Mouse (Mus musculus) midbrain, embryonic 14.5 days (tissue): ENCODE results near the gene Cxcr5. TPM values are rescaled to one million over a fixed set of nuclear protein-coding genes. Genes with fewer than 3 reads are reported as not detected.

Source experiments
- ATAC-seq: fragments of 200-750 bp; cut with Nextera tagmentation; 2 replicates; pipeline ENCODE4 v1.8.0; 2017; ENCODE audit warnings: moderate number of reproducible peaks, moderate library complexity; ENCODE audit not compliant: low FRiP score, low TSS enrichment
- DNase-seq: peaks from one replicate; pipeline ENCODE4 v3.0.0-alpha.2; 2015
- H3K27ac ChIP-seq: fragments of 300-500 bp; sonication (generic); replicated peaks from 2 replicates; pipeline ENCODE4 v1.5.1; 2014; ENCODE audit warnings: mild to moderate bottlenecking, low read depth, low read length, moderate library complexity
- H3K27me3 ChIP-seq: fragments of 300-500 bp; sonication (generic); 2 replicates; pipeline ENCODE4 v1.6.1; 2014; ENCODE audit warnings: low read length, control low read depth, mixed read lengths; ENCODE audit not compliant: control insufficient read depth, insufficient read depth
- H3K36me3 ChIP-seq: fragments of 300-500 bp; sonication (generic); 2 replicates; pipeline ENCODE4 v1.6.1; 2014; ENCODE audit warnings: low read length, control low read depth; ENCODE audit not compliant: control insufficient read depth, insufficient read depth
- H3K4me1 ChIP-seq: fragments of 300-500 bp; sonication (generic); 2 replicates; pipeline ENCODE4 v1.6.1; 2014; ENCODE audit warnings: mild to moderate bottlenecking, antibody characterized with exemption, low read length, control low read depth; ENCODE audit not compliant: control insufficient read depth, insufficient read depth
- H3K4me2 ChIP-seq: fragments of 300-500 bp; sonication (generic); 2 replicates; pipeline ENCODE4 v1.6.1; 2014; ENCODE audit warnings: mild to moderate bottlenecking, low read length, moderate library complexity
- H3K4me3 ChIP-seq: fragments of 300-500 bp; sonication (generic); replicated peaks from 2 replicates; pipeline ENCODE4 v1.5.1; 2014; ENCODE audit warnings: low read depth, low read length
- H3K9ac ChIP-seq: fragments of 300-500 bp; sonication (generic); replicated peaks from 2 replicates; pipeline ENCODE4 v1.6.1; 2014; ENCODE audit warnings: mild to moderate bottlenecking, low read length, moderate library complexity
- H3K9me3 ChIP-seq: fragments of 300-500 bp; sonication (generic); 2 replicates; pipeline ENCODE4 v1.6.1; 2016; ENCODE audit warnings: low read length, control low read depth, mixed read lengths; ENCODE audit not compliant: control insufficient read depth
- WGBS: fragments of 180-500 bp; shearing (Covaris S2); extraction: QIAGEN DNeasy Blood & Tissue Kit; methylation state at CpG from one replicate; pipeline ENCODE4 v1.1.7; 2014; 5-methylcytosine and 5-hydroxymethylcytosine counted together
- polyA plus RNA-seq: library from polyadenylated mRNA; unstranded; fragments of >200 nt; fragmentation: Nextera tagmentation; extraction: Ambion mirVana; gene quantifications from 2 replicates; pipeline ENCODE4 v1.2.1, GENCODE M21; 2014

Gene Cxcr5
- polyA plus RNA-seq, 1 experiment from 2014 or later, result not detected

DNA sequence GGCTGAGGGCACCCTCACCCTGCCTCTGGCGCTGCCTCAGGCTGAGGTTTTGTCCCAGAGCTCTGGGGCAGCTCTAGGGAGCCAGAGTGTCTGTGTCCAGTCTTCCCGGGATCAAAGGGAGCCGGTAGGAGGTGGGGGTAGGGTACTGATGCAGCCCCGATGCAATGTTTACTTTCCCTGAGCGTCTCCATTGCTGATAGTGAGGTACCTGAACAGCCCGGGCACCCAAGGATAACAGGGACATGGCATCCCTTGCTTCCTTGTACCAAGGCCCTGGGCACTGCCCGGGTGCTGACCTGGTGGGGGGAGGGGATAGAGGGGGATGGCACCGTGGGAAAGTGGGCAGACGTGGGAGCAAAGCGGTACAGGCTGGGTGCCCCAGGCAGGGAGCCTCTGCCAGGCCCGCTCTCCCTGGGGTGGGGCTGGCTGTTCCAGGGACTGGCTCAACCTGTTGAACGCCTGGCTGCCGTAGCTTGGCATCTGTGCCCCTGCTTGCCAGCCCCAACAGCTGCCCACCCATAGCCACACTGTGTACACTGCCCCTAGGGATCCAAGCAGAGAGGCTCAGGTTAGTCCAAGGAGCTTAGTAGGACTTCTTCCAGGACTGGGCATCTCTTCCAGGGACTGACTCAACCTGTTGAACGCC lies 76.0 kb downstream of the Cxcr5 start:
- H3K4me1 ChIP-seq, result peaks cover 68% of the 10 kb centered on the region
- 32% methylated on average over 14 of the region's 14 CpGs for WGBS
- no peaks in the 10 kb centered on the region for H3K9me3 ChIP-seq
- H3K27ac ChIP-seq, result no peak overlapping the region
- no peaks in the 10 kb centered on the region for H3K36me3 ChIP-seq
- H3K4me3 ChIP-seq, result peak overlapping the region; percentile 77
- peak overlapping the region; percentile 99 for H3K4me2 ChIP-seq
- H3K27me3 ChIP-seq, result no peaks in the 10 kb centered on the region
- DNase-seq (no peak), ATAC-seq (no peak)
- H3K9ac ChIP-seq, result peak overlapping the region; percentile 53; the same call in 1 of the 2 replicates

DNA sequence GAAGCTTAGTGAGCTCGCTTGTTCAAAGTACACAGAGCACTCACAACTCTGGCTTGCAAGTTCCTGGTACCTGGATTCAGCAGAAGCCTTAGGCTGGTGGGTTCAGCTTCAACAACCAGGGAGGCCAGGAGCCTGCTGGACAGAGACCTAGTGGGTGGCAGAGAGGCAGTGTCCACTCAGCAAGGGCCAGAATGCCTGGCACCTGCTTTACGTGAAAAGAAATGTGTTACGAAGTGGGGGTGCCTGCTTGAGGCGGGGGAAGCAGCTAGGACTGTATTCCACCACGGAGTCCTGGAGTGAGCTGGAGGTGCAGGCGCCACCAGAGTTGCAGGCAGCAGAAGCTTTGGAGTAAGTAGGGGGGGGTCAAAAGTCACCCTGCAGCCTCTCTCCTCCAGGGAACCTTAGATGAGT lies 76.6 kb downstream of the Cxcr5 start:
- H3K9me3 ChIP-seq, result no peaks in the 10 kb centered on the region
- no peak for ATAC-seq
- no peak for DNase-seq
- H3K27ac ChIP-seq, result no peak overlapping the region
- no peaks in the 10 kb centered on the region for H3K36me3 ChIP-seq
- peak overlapping the region; percentile 99 for H3K4me2 ChIP-seq
- H3K9ac ChIP-seq, result peak overlapping the region; percentile 53; the same call in 1 of the 2 replicates
- H3K4me1 ChIP-seq, result peaks cover 66% of the 10 kb centered on the region
- WGBS, result 44% methylated on average over 6 of the region's 6 CpGs
- H3K27me3 ChIP-seq, result no peaks in the 10 kb centered on the region
- peak overlapping the region; percentile 77 for H3K4me3 ChIP-seq

DNA sequence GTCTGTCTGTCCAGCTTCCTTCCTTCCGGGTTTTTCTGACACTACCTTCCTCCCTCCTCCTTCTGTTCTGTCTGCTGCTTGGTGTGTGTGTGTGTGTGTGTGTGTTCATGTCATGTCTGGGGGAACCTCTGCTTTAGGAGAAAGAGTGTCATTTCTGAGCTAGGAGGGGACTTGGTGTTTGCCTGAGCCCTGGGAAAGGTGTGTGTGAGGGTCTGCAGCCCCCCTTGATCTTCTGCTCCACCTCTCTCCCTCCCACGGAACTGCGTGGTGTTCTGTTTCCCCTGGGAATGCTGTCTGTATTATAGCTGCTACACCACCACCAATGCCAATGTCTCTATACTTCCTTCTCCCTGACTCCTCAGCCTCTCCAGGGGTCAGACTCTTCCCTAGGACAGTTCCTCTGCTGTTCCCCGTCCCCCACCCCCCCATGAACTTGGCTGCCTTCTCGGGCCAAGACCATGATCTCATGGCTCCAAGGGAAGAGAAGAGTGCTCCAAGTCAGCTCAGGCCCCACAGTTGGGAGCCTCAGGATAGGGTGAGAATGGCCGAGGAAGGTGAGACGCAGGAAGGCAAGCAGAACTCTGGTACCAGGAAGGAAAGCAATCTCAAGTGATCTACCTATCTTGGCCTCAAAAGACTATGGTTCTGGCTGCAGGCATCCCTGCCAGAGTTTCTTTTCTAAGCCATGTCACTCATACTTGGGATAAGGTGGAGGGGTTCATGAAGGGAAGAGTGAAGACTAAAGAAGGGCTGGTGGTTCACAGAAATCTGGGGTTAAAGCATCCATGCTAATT lies 77.2 kb downstream of the Cxcr5 start:
- Histone ChIP-seq H3K9ac (peak overlapping the region; percentile 90), H3K4me2 (peak overlapping the region; percentile 99), H3K36me3 (no peaks in the 10 kb centered on the region), H3K4me1 (peaks cover 63% of the 10 kb centered on the region), H3K27me3 (no peaks in the 10 kb centered on the region), H3K9me3 (no peaks in the 10 kb centered on the region), H3K27ac (no peak overlapping the region), H3K4me3 (peak overlapping the region; percentile 77)
- ATAC-seq (no peak), DNase-seq (no peak)
- 40% methylated on average over 7 of the region's 7 CpGs for WGBS

DNA sequence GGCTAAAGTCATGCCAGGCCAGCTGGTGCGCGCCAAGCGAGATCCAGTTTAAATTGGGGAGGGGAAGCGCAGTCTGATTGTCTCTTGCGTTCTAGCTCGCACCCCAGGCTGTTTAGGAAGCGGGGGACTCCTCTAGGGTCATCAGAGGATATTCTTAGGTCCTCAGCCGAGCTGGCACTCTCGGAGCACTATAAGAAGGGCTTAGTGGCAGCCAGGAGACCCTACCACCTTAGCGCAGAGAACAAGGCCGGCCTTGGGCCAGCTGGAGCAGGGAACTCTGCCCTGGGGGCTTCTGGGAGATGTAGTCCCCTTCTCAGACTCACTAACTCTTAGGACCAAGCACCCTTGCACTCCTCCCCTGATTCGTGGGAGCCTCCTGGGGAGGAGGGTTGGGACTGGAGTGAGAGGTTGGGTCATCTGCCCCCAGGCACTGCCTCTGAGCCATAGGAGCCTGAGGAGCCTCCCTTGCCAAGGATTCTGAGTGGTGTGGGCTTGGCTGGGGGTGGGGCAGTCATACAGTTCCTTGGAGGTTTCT lies 78.1 kb downstream of the Cxcr5 start:
- ATAC-seq (peak; percentile 16; the same call in 1 of the 2 replicates), DNase-seq (peak; percentile 82)
- Histone ChIP-seq H3K36me3 (no peaks in the 10 kb centered on the region), H3K4me1 (peaks cover 54% of the 10 kb centered on the region), H3K27me3 (no peaks in the 10 kb centered on the region), H3K27ac (peak overlapping the region; percentile 97), H3K4me3 (peak overlapping the region; percentile 77), H3K9me3 (no peaks in the 10 kb centered on the region), H3K9ac (peak overlapping the region; percentile 90), H3K4me2 (peak overlapping the region; percentile 99)
- WGBS, result 0% methylated on average over 12 of the region's 12 CpGs

DNA sequence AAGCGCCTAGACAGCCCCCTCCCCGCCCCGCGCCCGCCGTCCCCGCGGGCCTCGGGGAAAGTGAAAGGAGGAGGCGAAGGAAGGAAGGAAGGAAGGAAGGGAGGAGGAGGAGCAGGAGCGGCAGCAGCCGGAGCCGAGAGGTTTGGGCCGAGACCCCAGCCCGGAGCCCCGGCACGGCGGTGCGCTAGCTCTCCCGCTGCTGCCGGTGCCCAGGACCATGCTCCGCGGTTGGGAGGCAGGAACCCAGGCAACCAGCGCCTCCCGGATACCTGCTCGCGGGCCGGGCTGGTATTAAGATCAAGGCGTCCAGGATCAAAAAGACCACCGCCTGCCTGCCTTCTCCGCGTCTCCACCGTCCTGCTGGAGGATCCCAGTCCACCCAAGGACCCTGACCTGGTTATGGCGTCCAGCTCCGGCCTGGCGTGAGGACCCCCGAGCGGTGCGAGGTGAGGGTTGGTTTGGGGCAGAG lies 78.6 kb downstream of the Cxcr5 start:
- Histone ChIP-seq H3K4me2 (peak overlapping the region; percentile 99), H3K4me3 (peak overlapping the region; percentile 77), H3K9me3 (no peaks in the 10 kb centered on the region), H3K9ac (peak overlapping the region; percentile 90), H3K4me1 (peaks cover 49% of the 10 kb centered on the region), H3K36me3 (no peaks in the 10 kb centered on the region), H3K27ac (peak overlapping the region; percentile 97), H3K27me3 (no peaks in the 10 kb centered on the region)
- DNase-seq (peak; percentile 51), ATAC-seq (no peak)
- WGBS, result under 1% methylated on average over 37 of the region's 39 CpGs

DNA sequence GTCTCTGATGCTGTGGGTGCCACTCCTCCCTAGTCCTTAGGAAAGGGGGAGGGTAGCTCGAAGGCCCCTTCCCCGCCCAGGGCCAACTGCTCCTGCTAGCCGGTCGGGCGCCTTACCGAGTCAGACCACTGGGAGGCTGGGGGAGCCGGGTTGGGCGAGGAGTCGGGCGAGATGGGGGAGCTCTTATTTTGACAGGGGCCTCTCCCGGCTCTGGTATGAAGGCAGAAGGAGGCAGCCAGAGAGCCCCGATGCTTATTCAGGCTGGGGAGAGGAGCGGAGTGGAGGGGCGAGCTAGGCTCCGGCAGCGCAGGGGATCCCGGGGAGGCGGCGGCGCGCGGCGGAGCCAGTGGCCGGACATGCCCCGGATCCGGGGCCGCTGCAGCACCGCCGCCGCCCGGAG lies 79.1 kb downstream of the Cxcr5 start, which contains the start of gene Bcl9l:
TSS of gene Bcl9l (plus strand) at position 274 of the 400 bp plus-strand sequence.
- DNase-seq (peak; percentile 96), ATAC-seq (peak; percentile 70)
- peak within 1 kb of the TSS; percentile 97 for H3K27ac ChIP-seq
- no peaks in the 10 kb centered on the region for H3K9me3 ChIP-seq
- under 1% methylated on average over 30 of the region's 31 CpGs for WGBS
- peak within 1 kb of the TSS; percentile 77 for H3K4me3 ChIP-seq
- peaks cover 45% of the 10 kb centered on the region for H3K4me1 ChIP-seq
- H3K36me3 ChIP-seq, result no peaks in the 10 kb centered on the region
- peak within 1 kb of the TSS; percentile 99 for H3K4me2 ChIP-seq
- no peaks in the 10 kb centered on the region for H3K27me3 ChIP-seq
- H3K9ac ChIP-seq, result peak within 1 kb of the TSS; percentile 90

DNA sequence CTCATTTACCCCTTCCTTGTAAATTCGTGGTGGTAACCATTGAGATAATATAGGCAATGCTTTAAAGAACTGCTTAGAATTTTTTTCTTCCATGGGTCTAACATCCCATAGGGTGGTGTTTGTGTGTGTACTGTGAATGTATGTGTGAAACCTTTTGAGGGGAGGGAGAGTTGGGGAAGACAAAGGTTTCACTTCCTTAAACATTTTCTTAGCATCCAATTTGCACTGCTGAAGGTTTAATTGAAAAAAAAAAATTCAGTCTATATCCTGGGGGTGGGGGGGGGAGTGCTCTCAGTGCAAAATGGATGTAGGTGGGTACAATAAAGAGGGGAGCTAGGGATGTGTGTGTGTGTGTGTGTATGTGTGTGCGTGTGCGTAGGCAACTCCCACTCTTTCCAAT lies 79.6 kb downstream of the Cxcr5 start:
- peaks cover 44% of the 10 kb centered on the region for H3K4me1 ChIP-seq
- H3K27ac ChIP-seq, result peak overlapping the region; percentile 97
- H3K27me3 ChIP-seq, result no peaks in the 10 kb centered on the region
- H3K4me3 ChIP-seq, result peak overlapping the region; percentile 77
- H3K36me3 ChIP-seq, result no peaks in the 10 kb centered on the region
- ATAC-seq (no peak), DNase-seq (no peak)
- H3K4me2 ChIP-seq, result peak overlapping the region; percentile 99
- H3K9me3 ChIP-seq, result no peaks in the 10 kb centered on the region
- WGBS, result 7% methylated on average over 3 of the region's 3 CpGs
- H3K9ac ChIP-seq, result no peak overlapping the region; the same call in 1 of the 2 replicates

DNA sequence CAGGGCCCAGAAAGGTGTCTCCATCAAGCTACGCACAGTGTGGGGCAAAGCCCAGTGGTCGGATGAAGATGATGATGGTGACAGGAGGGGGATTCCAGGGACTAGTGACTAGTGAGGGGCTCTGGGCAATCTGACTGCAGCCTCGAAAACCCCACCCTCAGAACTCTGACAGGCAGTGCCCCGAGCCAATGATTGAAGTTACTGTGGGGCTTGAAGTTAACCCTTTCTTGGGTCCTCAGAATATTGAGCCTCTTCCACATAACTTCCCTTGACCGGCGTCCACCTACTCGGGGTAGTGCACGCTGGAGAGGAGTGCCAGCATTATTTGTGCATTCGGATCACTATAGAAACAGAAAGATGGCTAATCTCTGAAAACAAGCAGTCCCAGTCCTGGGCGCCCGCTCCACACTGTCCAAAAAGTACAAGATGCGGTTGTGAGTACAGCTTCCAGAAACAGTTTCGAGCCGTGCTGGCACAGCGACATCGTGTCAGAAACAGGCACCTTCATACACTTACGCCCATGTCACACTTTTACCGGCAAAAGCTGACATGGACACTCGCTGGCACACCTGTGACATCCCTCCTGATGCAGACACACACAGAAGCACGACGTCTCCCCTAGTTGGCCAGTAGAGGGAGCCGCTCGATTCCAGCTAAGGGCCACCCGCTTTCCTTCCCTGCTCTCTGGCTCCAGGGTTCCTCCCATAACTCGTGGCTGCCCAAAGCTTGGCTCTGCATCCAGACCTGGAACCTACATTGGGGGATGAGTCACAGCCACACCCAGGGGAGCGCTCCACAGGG lies 81.8 kb downstream of the Cxcr5 start:
- ATAC-seq, result peak; percentile 55
- under 1% methylated on average over 26 of the region's 26 CpGs for WGBS
- peak overlapping the region; percentile 81 for H3K4me3 ChIP-seq

More for the DNA sequence above, 81.8 kb downstream of the Cxcr5 start:
- H3K9me3 ChIP-seq, result no peaks in the 10 kb centered on the region
- peaks cover 22% of the 10 kb centered on the region for H3K4me1 ChIP-seq
- no peaks in the 10 kb centered on the region for H3K27me3 ChIP-seq
- peak overlapping the region; percentile 97 for H3K27ac ChIP-seq
- H3K36me3 ChIP-seq, result no peaks in the 10 kb centered on the region
- peak overlapping the region; percentile 77 for H3K9ac ChIP-seq
- H3K4me2 ChIP-seq, result peak overlapping the region; percentile 72
- peak; percentile 93 for DNase-seq
